Mouse (Mus musculus): Measurements from ENCODE around the gene Itga1. TPM values are rescaled to one million over a fixed set of nuclear protein-coding genes. Genes with fewer than 3 reads are reported as not detected.

Itga1 gene
- total RNA-seq, 2 experiments from 2014 or later = 45.5 to 60.3 TPM

- no peak for ATAC-seq (ENCODE audit: poor library complexity, severe bottlenecking)
These were observed 1.2 kb downstream of the Itga1 start for GRCm38 (mm10) chr13:115100381-115101177.

- no peak for ATAC-seq (ENCODE audit: poor library complexity, severe bottlenecking)
These were observed 2.4 kb downstream of the Itga1 start for GRCm38 (mm10) chr13:115099381-115099780.

- no peak for ATAC-seq (ENCODE audit: poor library complexity, severe bottlenecking)
These were observed 3.5 kb downstream of the Itga1 start for GRCm38 (mm10) chr13:115098227-115098626.

GRCm38 (mm10) chr13:115096965-115097364, 4.8 kb downstream of the Itga1 start:
- ATAC-seq (ENCODE audit: poor library complexity, severe bottlenecking) = no peak

GRCm38 (mm10) chr13:115096216-115096615, 5.5 kb downstream of the Itga1 start:
- no peak for ATAC-seq (ENCODE audit: poor library complexity, severe bottlenecking)

GRCm38 (mm10) chr13:115095392-115095791, 6.4 kb downstream of the Itga1 start:
- ATAC-seq (ENCODE audit: poor library complexity, severe bottlenecking) = no peak

GRCm38 (mm10) chr13:115091511-115091910, 10.3 kb downstream of the Itga1 start:
- no peak for ATAC-seq (ENCODE audit: poor library complexity, severe bottlenecking)

- ATAC-seq (ENCODE audit: poor library complexity, severe bottlenecking) = peak; percentile 5
These were observed 10.8 kb downstream of the Itga1 start for GRCm38 (mm10) chr13:115090977-115091445.

- peak; percentile 79 for ATAC-seq (ENCODE audit: poor library complexity, severe bottlenecking)
These were observed 11.4 kb downstream of the Itga1 start, which contains the start of gene Pelo for GRCm38 (mm10) chr13:115090069-115090976. Gene Pelo, minus strand, starts transcription at chr13:115090186.

- ATAC-seq (ENCODE audit: poor library complexity, severe bottlenecking) = peak; percentile 34
These were observed 12.3 kb downstream of the Itga1 start for GRCm38 (mm10) chr13:115089395-115090025.

GRCm38 (mm10) chr13:115089020-115089394, 12.8 kb downstream of the Itga1 start:
- no peak for ATAC-seq (ENCODE audit: poor library complexity, severe bottlenecking)

GRCm38 (mm10) chr13:115085974-115086373, 15.8 kb downstream of the Itga1 start:
- ATAC-seq (ENCODE audit: poor library complexity, severe bottlenecking) = no peak

- ATAC-seq (ENCODE audit: poor library complexity, severe bottlenecking) = no peak
These were observed 19.4 kb downstream of the Itga1 start for GRCm38 (mm10) chr13:115082339-115082738.

GRCm38 (mm10) chr13:115079996-115080585, 21.7 kb downstream of the Itga1 start:
- ATAC-seq (ENCODE audit: poor library complexity, severe bottlenecking) = no peak

GRCm38 (mm10) chr13:115078997-115079685, 22.6 kb downstream of the Itga1 start:
- no peak for ATAC-seq (ENCODE audit: poor library complexity, severe bottlenecking)

- ATAC-seq (ENCODE audit: poor library complexity, severe bottlenecking) = peak; percentile 60
These were observed 24.2 kb downstream of the Itga1 start for GRCm38 (mm10) chr13:115077346-115078134.

GRCm38 (mm10) chr13:115072386-115072785, 29.4 kb downstream of the Itga1 start:
- no peak for ATAC-seq (ENCODE audit: poor library complexity, severe bottlenecking)

GRCm38 (mm10) chr13:115071431-115071830, 30.3 kb downstream of the Itga1 start:
- ATAC-seq (ENCODE audit: poor library complexity, severe bottlenecking) = no peak

- ATAC-seq (ENCODE audit: poor library complexity, severe bottlenecking) = peak; percentile 78
These were observed 33.8 kb downstream of the Itga1 start for GRCm38 (mm10) chr13:115067968-115068330.
